Mouse (Mus musculus) testis, adult 2 months (tissue): ENCODE measurements around the gene Gm10447.
"Not testable (repeated sequence)": the region's sequence is repeated elsewhere in the genome, so short reads cannot be mapped to it uniquely, and the experiment has no call there.

ENCODE experiments used
- CTCF ChIP-seq: fragments of 200-500 bp; IDR thresholded peaks from 2 replicates; pipeline ENCODE4 v1.5.1; 2012; ENCODE audit warnings: low read depth, mild to moderate bottlenecking, inconsistent platforms, low read length, moderate library complexity; ENCODE audit not compliant: control insufficient read depth, insufficient read depth, insufficient replicate concordance
- POLR2A ChIP-seq: fragments of 200-500 bp; IDR thresholded peaks from 2 replicates; pipeline ENCODE4 v1.6.1; 2012; ENCODE audit warnings: low read depth, mild to moderate bottlenecking, inconsistent platforms, low read length, moderate library complexity; ENCODE audit not compliant: control insufficient read depth

GRCm38 (mm10) chr11:53426914-53427313 is 30.0 kb downstream of the Gm10447 start:
- not testable (repeated sequence) for TF ChIP-seq POLR2A, CTCF
